Mouse (Mus musculus) intestine, embryonic 15.5 days (tissue): ENCODE measurements around the gene Srgap2. TPM values are rescaled to one million over a fixed set of nuclear protein-coding genes. Genes with fewer than 3 reads are reported as not detected.

Experiments used
- ATAC-seq: fragments of 200-750 bp; cut with Nextera tagmentation; 2 replicates; pipeline ENCODE4 v1.8.0; 2017; ENCODE audit warnings: moderate TSS enrichment, moderate library complexity
- H3K27ac ChIP-seq: fragments of 300-500 bp; sonication (generic); 2 replicates; pipeline ENCODE4 v1.5.1; 2015; ENCODE audit warnings: mild to moderate bottlenecking, inconsistent platforms
- H3K27me3 ChIP-seq: fragments of 300-500 bp; sonication (generic); replicated peaks from 2 replicates; pipeline ENCODE4 v1.6.1; 2015; ENCODE audit warnings: inconsistent platforms
- H3K36me3 ChIP-seq: fragments of 300-500 bp; sonication (generic); 2 replicates; pipeline ENCODE4 v1.6.1; 2015; ENCODE audit warnings: inconsistent platforms
- H3K4me1 ChIP-seq: fragments of 300-500 bp; sonication (generic); replicated peaks from 2 replicates; pipeline ENCODE4 v1.6.1; 2015; ENCODE audit warnings: inconsistent platforms
- H3K4me2 ChIP-seq: fragments of 300-500 bp; sonication (generic); replicated peaks from 2 replicates; pipeline ENCODE4 v1.6.1; 2015; ENCODE audit warnings: mild to moderate bottlenecking, inconsistent platforms
- H3K4me3 ChIP-seq: fragments of 300-500 bp; sonication (generic); replicated peaks from 2 replicates; pipeline ENCODE4 v1.5.1; 2015; ENCODE audit warnings: inconsistent platforms
- H3K9ac ChIP-seq: fragments of 300-500 bp; sonication (generic); 2 replicates; pipeline ENCODE4 v1.6.1; 2015; ENCODE audit warnings: inconsistent platforms
- H3K9me3 ChIP-seq: fragments of 300-500 bp; sonication (generic); 2 replicates; pipeline ENCODE4 v1.6.1; 2016; ENCODE audit warnings: inconsistent platforms
- WGBS: fragments of 180-500 bp; shearing (Covaris S2); methylation state at CpG from one replicate; pipeline ENCODE4 v1.1.7; 2015; 5-methylcytosine and 5-hydroxymethylcytosine counted together
- polyA plus RNA-seq: library from polyadenylated mRNA; unstranded; fragments of >200 nt; fragmentation: Nextera tagmentation; extraction: Ambion mirVana; gene quantifications from 2 replicates; pipeline ENCODE4 v1.2.1, GENCODE M21; 2015

Gene Srgap2
- polyA plus RNA-seq, 1 experiment from 2014 or later: 7.9 TPM

DNA sequence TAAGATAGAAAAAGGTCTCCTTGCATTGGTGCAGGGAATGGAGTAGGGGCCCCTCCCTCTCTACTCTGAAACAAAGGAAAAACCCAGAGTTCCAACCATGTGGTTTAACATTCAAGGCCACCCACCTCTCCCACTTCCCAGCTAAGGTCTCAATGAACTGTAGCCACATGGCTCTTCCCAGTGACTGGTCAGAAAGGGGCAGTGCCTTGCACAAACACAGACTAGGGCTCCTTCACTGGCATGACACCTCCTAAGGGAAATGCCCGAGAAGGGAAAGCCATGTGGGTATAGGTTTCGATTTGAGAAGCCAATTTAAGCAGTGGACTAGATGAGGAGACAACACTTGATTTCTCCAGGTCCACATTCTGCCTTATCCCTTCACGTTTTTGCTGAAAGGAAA is 3.4 kb downstream of the Srgap2 start:
- no peak overlapping the region for H3K9ac ChIP-seq

DNA sequence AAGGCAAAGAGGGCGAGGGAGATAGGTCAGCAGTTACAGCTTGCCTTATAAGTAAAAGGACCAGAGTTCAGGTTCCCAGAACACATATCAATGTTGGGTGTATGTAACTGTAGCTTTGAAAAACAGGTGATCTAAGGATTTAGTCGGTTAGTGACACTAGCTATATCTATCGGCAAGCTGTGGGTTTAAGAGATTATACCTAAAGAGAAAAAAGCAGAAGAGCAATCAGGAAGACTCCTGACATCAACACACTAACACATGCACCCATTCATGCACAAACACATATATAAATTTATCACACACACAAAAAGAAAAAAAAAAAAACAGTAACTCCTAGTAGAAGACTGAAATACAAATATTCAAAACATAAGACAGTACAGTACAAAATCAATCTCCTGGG is 10.6 kb downstream of the Srgap2 start:
- Histone ChIP-seq H3K4me3 (no peak overlapping the region), H3K4me2 (no peak overlapping the region), H3K4me1 (peaks cover 6% of the 10 kb centered on the region), H3K36me3 (no peaks in the 10 kb centered on the region), H3K9me3 (no peaks in the 10 kb centered on the region), H3K9ac (no peak overlapping the region), H3K27ac (no peak overlapping the region), H3K27me3 (no peaks in the 10 kb centered on the region)
- no peak for ATAC-seq
- 87% methylated on average over 3 of the region's 3 CpGs for WGBS

More for the DNA sequence above, 3.4 kb downstream of the Srgap2 start:
- no peaks in the 10 kb centered on the region for H3K27me3 ChIP-seq
- H3K4me1 ChIP-seq: peaks cover 34% of the 10 kb centered on the region
- no peak for ATAC-seq
- H3K4me2 ChIP-seq: peak overlapping the region; percentile 89
- 54% methylated on average over 3 of the region's 3 CpGs for WGBS
- H3K27ac ChIP-seq: no peak overlapping the region
- no peaks in the 10 kb centered on the region for H3K9me3 ChIP-seq
- H3K4me3 ChIP-seq: peak overlapping the region; percentile 85; the same call in 1 of the 2 replicates
- no peaks in the 10 kb centered on the region for H3K36me3 ChIP-seq

DNA sequence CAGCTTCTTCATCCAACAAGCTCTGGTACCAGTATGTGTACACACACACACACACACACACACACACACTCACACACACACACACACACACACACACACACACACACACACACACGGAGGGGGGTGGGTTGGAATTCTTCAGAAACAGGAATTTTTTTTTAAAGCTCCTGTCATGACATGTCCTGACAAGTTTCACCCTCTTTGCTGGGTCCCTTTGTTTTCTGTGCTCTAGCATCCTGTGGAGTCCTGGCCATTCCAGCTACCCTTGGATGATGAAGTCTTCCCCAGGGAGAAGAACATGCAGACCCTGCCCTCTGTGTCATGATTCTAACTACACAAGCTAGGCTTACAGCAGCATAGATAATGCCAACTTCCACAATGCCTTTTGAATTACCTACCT is 13.0 kb downstream of the Srgap2 start:
- no peak overlapping the region for H3K27ac ChIP-seq
- no peaks in the 10 kb centered on the region for H3K4me1 ChIP-seq
- no peaks in the 10 kb centered on the region for H3K27me3 ChIP-seq
- no peak overlapping the region for H3K9ac ChIP-seq
- WGBS: 79% methylated on average over 1 of the region's 1 CpGs
- H3K4me3 ChIP-seq: no peak overlapping the region
- no peaks in the 10 kb centered on the region for H3K9me3 ChIP-seq
- H3K4me2 ChIP-seq: no peak overlapping the region
- ATAC-seq: no peak
- H3K36me3 ChIP-seq: no peaks in the 10 kb centered on the region

DNA sequence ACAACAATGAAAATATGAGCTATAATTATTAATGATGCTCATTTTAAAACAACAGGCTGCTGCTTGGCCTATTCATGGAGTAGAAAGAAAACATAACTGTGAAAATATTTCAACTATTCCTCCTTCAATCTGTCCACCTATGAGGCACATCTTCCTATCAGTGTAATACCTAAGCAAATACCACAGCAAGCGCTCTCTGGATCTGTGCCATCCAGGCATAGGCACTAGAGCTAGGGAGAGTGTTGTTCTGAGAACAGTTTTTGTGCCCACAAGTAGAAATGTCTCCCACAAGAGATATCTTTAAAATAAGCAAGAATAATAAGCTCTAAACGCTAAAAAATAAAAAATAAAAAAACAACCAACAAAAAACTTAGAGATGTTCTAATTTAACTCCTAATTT is 14.0 kb downstream of the Srgap2 start:
- 85% methylated on average over 2 of the region's 2 CpGs for WGBS
- ATAC-seq: no peak

DNA sequence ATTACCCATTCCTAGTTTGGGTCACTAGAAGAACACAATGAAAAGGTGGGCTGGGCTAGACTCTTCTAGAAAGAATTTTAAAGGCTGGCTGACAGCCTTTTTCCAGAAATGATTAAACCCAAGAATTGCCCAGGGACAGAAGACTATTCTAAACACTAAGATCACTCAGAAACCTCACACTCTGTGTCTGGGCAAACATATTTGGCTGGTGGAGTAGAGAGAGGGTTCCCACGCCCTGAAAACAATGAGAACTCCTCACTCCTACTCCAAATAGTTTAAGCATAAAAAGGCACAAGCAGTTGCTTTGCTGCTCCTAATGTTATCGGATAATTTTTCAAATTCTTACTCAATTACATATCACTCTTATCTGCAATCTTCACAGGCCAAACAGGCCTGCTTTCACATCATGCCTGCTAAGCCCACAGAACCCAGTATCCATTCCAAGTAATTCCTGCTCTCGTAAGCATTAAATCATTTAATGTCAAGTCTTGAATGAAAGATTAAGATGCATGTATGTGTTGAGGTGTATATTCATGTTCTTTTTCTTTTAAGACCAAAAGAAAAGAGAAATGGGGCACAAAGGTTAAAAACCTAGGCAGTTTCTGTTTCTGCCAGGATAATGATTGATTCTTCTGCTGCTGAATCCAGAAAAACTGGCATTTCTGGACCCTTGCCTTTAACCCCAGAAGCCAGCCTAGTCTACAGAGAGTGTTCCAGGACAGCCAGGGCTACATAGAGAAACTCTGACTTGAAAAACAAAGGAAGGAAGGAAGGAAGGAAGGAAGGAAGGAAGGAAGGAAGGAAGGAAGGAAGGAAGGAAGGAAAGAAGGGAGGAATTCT is 15.3 kb downstream of the Srgap2 start:
- WGBS: 62% methylated on average over 3 of the region's 3 CpGs
- no peaks in the 10 kb centered on the region for H3K36me3 ChIP-seq
- no peak for ATAC-seq
- H3K27ac ChIP-seq: no peak overlapping the region
- no peaks in the 10 kb centered on the region for H3K27me3 ChIP-seq
- H3K9me3 ChIP-seq: no peaks in the 10 kb centered on the region
- no peaks in the 10 kb centered on the region for H3K4me1 ChIP-seq
- H3K4me2 ChIP-seq: no peak overlapping the region
- H3K9ac ChIP-seq: no peak overlapping the region
- H3K4me3 ChIP-seq: no peak overlapping the region

More for the DNA sequence above, 14.0 kb downstream of the Srgap2 start:
- no peak overlapping the region for H3K4me3 ChIP-seq
- no peaks in the 10 kb centered on the region for H3K36me3 ChIP-seq
- no peak overlapping the region for H3K27ac ChIP-seq
- H3K4me2 ChIP-seq: no peak overlapping the region
- no peaks in the 10 kb centered on the region for H3K4me1 ChIP-seq
- no peak overlapping the region for H3K9ac ChIP-seq
- no peaks in the 10 kb centered on the region for H3K9me3 ChIP-seq
- no peaks in the 10 kb centered on the region for H3K27me3 ChIP-seq

DNA sequence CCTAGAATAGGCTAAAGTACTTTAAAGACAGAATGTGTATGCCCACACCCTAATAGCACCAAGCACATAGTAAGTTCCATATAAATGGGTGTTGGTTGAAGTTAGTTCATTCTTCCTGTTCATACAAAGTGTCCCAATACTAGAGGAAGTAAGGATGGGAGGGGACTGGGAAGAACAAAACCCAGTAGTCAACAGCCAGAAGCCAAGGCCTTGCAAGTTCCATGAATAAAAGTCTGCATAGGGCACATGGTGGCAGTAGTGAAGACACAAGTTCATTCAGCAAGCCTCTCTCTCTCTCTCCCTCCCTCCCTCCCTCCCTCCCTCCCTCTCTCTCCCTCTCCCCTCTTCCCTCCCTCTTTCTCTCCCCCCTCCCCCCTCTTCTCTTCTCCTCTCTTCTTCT is 16.0 kb downstream of the Srgap2 start:
- H3K9me3 ChIP-seq: no peaks in the 10 kb centered on the region
- no peaks in the 10 kb centered on the region for H3K27me3 ChIP-seq
- H3K4me2 ChIP-seq: no peak overlapping the region
- H3K4me1 ChIP-seq: no peaks in the 10 kb centered on the region
- H3K9ac ChIP-seq: no peak overlapping the region
- no peak overlapping the region for H3K4me3 ChIP-seq
- H3K27ac ChIP-seq: no peak overlapping the region
- H3K36me3 ChIP-seq: no peaks in the 10 kb centered on the region
- ATAC-seq: no peak; the same call in 1 of the 2 replicates

DNA sequence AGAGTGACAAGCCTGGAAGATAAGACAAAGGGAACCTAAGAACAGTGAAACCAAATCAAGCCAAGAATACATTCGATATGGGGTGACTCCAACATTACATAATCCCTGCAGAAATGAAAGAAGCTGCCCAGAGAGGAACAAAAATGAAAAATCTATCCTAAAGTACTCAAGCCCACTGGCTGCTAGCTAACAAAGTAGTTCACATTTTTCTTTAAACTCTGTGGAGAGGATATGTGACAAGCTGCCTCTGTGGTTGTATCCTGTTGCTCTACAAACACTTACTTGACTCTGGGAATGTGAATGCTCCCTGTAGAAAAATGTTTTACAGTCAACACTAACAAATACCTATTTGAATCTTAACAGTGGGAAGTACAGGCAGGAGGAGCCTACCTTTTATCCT is 25.5 kb downstream of the Srgap2 start:
- H3K36me3 ChIP-seq: no peaks in the 10 kb centered on the region
- no peak overlapping the region for H3K9ac ChIP-seq
- ATAC-seq: no peak
- no peaks in the 10 kb centered on the region for H3K27me3 ChIP-seq
- no peak overlapping the region for H3K4me3 ChIP-seq
- whole genome bisulfite sequencing: 81% methylated on average over 1 of the region's 1 CpGs
- H3K9me3 ChIP-seq: no peaks in the 10 kb centered on the region
- H3K4me2 ChIP-seq: no peak overlapping the region
- H3K4me1 ChIP-seq: no peaks in the 10 kb centered on the region
- no peak overlapping the region for H3K27ac ChIP-seq

DNA sequence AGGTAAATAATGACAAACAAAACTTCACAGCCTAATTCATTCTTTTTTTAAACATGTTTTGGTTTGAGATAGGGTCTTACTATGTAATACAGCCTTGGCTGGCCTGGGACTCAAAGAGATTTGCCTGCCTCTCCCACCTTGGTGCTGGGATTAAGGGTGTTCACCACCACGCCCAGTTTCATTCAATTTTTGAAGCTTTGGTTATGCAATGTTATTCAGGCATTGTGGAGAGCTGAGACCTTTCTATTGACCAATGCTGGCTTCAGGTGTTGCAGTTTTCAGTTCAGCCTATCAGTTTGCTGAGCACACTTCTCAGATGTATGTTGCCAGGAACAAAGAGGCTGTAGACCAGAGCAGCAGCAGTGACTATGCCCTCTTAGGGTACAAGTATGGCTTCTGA is 28.9 kb downstream of the Srgap2 start:
- Histone ChIP-seq H3K9me3 (no peaks in the 10 kb centered on the region), H3K36me3 (no peaks in the 10 kb centered on the region)

DNA sequence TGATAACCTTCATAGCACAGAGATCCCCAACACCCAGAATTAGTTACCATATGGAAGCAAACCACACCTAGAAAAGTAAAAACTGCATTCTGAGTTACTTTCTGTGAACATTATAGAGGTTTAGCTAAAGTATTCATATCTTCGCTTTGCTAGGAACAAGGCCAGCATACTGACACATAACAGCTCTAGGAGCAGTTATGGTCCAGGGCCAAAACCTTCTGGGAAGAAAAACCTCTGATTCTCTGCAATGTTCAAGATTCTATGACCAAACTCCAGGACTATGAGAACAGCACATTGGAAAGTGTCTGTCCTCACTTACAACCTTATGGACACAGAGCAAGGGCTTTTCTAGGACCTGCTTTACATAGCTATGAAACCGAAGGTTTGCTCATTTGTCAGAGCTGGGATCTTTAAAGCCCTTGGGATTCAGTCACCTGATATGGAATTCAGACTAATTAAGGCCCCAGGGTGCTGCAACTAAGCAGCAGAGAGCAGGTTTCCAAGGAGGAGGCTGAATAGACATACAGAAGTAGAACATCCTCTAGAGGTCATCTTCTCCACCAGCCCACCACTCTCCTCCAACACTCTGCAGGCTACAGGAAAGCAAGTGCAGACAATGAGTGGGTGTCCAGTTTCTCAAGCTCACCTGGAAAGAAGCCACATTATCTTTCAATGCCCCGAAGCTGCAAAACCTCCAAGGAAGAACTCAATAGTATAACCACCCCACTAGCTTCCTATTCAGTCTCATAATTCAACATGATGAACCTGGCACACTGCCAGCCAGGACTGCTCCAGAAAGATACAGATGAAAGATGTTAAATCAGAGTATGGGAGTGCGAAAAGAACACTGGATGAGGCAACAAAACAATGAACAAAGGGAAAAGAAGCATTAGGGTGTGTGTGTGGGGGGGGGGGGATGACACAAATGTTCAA is 32.9 kb downstream of the Srgap2 start:
- ATAC-seq: no peak
- no peaks in the 10 kb centered on the region for H3K36me3 ChIP-seq
- no peak overlapping the region for H3K9ac ChIP-seq
- H3K4me2 ChIP-seq: no peak overlapping the region
- 56% methylated on average over 4 of the region's 4 CpGs for WGBS
- no peaks in the 10 kb centered on the region for H3K27me3 ChIP-seq
- H3K4me3 ChIP-seq: no peak overlapping the region
- no peaks in the 10 kb centered on the region for H3K9me3 ChIP-seq
- no peak overlapping the region for H3K27ac ChIP-seq
- 0 out of 2 replicates have a peak, but pooled peaks cover 5% of the 10 kb centered on the region for H3K4me1 ChIP-seq

More for the DNA sequence above, 28.9 kb downstream of the Srgap2 start:
- Histone ChIP-seq H3K27ac (no peak overlapping the region), H3K4me3 (no peak overlapping the region), H3K4me2 (no peak overlapping the region), H3K27me3 (no peaks in the 10 kb centered on the region), H3K4me1 (0 out of 2 replicates have a peak, but pooled peaks cover 5% of the 10 kb centered on the region), H3K9ac (no peak overlapping the region)
- no peak for ATAC-seq
- WGBS: 95% methylated on average over 1 of the region's 1 CpGs

DNA sequence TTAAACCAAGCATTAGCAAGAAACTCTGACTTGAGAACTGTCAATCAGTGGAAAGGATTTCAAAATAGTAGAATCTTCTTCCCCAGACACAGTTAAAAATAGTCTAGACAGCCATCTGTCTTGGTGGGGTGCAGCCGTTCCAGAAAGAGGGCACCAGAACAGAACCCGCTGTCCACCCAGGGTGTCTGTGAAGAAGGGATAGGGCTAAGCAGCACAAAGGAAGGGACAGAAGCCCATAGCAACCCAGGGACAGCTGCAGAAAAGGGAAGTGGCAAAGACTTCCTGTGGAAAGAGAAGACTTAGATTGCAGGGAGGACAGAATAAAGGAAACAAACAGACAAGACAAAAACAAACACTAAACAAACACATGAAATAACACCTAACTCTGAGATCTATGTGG is 34.8 kb downstream of the Srgap2 start:
- Histone ChIP-seq H3K27ac (no peak overlapping the region), H3K9ac (no peak overlapping the region), H3K9me3 (no peaks in the 10 kb centered on the region), H3K4me2 (no peak overlapping the region), H3K4me3 (no peak overlapping the region), H3K27me3 (no peaks in the 10 kb centered on the region), H3K4me1 (0 out of 2 replicates have a peak, but pooled peaks cover 5% of the 10 kb centered on the region), H3K36me3 (no peaks in the 10 kb centered on the region)
- ATAC-seq: no peak
- 69% methylated on average over 2 of the region's 2 CpGs for WGBS

DNA sequence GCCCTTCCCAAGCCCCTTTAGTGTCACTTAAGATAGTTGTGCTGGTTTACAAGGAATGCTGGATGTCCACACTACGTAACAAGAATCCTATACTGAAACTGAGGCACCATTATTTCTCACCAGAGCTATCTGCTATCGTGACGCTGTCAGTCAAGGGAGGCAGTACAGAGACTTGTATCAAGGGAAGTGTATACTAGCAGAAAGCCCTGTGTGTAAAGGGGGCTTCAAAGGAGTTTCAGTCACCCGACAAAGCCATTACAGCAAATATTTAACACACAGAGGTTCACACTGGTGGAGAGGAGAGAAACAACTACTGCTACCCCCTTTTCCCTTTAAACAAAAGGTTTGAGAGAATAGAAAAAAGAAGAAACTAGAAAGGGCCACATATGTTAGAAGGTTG is 35.6 kb downstream of the Srgap2 start:
- 51% methylated on average over 4 of the region's 4 CpGs for WGBS

DNA sequence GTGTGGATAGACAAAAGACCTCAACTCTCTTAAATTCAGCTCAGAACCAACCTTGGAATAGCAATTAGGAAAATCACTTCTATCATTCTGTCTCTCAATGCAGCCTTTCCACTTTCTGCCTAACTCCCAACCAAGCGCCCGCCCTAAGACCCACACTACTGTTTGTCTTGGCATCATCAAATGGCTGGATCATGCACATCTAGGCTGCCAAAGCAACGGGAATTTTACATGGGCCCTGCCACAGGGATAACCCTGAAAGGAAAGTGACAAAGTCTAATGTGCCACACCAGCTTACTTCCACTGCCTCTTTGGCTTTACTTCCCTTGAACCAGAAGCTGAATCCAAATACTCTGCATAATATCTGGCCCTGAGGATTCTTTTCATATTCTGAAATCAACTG is 37.8 kb downstream of the Srgap2 start:
- 89% methylated on average over 3 of the region's 3 CpGs for WGBS
- Histone ChIP-seq H3K9me3 (no peaks in the 10 kb centered on the region), H3K36me3 (no peaks in the 10 kb centered on the region), H3K4me1 (0 out of 2 replicates have a peak, but pooled peaks cover 2% of the 10 kb centered on the region), H3K4me3 (no peak overlapping the region), H3K27me3 (no peaks in the 10 kb centered on the region), H3K27ac (no peak overlapping the region), H3K9ac (no peak overlapping the region), H3K4me2 (no peak overlapping the region)
- ATAC-seq: no peak

More for the DNA sequence above, 35.6 kb downstream of the Srgap2 start:
- ATAC-seq: no peak
- H3K9me3 ChIP-seq: no peaks in the 10 kb centered on the region
- H3K4me2 ChIP-seq: no peak overlapping the region
- H3K4me1 ChIP-seq: 0 out of 2 replicates have a peak, but pooled peaks cover 5% of the 10 kb centered on the region
- no peaks in the 10 kb centered on the region for H3K27me3 ChIP-seq
- H3K4me3 ChIP-seq: no peak overlapping the region
- no peaks in the 10 kb centered on the region for H3K36me3 ChIP-seq
- H3K27ac ChIP-seq: no peak overlapping the region
- no peak overlapping the region for H3K9ac ChIP-seq
